Mouse (Mus musculus) adrenal gland, postnatal 36 days (tissue): Measurements from ENCODE around the gene Gcdh. TPM values are rescaled to one million over a fixed set of nuclear protein-coding genes. Genes with fewer than 3 reads are reported as not detected.

Experiments
- DNase-seq, 2 experiments: peaks; one replicate each; pipeline ENCODE4 v3.0.0; 2021; ENCODE audit warnings: mixed read lengths in 1 of 2
- total RNA-seq, 2 experiments: library from RNA; stranded (reverse); gene quantifications; 2 replicates each; pipeline ENCODE4 v1.2.3; 2021

Gene Gcdh
- total RNA-seq, 2 experiments from 2014 or later, result 41.9 to 53.8 TPM

DNA sequence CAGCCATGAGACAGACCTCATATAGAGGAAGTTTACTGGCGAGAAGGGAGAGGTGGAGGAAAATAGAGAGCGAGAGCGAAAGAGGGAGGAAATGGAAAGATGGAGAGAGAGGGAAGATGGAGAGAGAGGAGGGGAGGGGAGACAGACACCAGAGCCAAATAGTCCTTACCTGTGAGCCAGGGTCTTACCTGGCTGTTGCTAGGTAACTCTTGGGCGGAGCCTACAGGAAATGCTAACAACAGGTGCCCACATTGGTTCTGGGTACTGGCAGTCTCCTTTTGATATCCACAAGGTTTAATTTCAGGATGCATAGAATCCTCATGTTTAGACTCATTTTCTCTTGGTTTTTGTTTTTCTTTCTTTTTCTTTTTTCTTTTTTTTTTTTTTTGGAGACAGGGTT, 20.7 kb downstream of the Gcdh start:
- no peak for DNase-seq

DNA sequence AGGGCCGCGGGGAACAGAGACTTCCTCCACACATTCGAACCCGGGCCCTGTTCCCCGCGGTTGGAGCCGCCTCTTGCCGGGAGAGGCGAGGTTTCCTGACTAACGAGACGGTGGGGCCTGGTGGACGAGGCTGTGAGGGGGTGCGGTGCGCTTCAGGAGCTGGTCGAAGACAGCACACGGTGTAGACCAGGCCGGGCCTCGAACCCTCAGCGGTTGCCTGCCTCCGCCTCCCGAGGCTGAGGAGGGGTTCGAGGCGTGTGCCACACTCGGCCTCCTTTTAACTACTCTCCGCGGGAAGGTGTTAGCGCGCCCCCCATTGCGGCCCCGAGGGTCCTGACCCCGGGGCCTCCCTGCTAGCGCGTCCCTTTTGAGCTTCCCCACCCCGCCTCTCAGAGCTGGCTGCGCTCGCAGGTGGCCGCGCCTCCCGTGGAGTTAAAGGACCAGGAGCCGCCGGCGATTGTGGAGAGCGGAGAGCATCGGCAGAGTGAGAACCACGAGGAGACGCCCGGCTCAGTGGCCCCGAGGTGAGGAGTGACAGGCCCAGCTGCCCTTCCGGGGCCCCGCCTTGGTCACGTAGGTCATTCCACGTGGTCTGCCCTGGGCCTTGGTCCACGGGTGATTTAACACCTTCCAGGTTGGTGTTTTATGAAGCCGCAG, 21.3 kb downstream of the Gcdh start:
- peak; percentile 50 to 60 for DNase-seq

DNA sequence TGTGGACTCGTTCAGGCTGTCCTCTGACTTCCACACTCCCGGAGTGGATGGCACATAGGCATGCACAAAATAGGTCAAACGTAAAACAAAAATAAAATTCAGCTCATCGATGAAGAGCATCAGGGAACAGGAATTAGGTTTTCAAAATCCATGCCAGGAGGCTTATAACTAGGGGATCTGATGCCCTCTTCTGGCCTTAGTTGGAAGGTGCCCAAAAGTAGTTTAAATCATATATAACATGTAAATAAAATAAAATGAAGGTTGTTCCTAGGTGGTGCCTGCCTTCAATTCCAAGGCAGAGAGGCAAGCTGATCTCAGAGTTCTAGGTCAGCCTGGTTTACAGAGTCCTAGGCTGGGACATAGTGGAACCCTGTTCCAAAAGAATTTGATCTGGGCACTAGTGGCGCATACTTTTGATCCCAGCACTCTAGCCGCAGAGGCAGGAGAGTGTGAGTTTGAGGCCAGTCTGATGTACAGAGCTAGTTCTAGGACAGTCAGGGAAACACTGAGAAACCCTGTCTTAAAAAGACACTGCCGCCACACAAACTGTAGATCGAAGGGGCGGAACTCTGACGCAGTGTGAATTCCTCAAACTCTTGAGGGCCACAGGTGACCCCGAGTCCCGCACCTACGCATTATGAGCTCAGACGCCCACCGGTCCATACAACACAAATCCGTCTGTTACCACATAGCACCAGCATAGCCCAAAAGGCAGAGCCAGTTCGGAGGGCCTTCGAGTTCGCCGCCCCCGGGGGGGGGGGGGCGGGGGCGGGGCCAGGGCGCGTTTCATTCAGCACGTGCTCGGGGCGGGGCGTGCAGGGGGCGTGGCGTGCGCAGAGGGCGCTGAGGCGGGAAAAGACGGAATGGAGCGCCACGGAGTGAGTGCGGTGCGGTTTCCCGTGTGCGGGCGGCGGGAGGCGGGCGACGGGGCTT, 22.1 kb downstream of the Gcdh start, which contains the start of gene Syce2:
TSS of gene Syce2 (plus strand) at position 736 of the 933 bp plus-strand sequence.
- DNase-seq, result peak; percentile 89 to 94

DNA sequence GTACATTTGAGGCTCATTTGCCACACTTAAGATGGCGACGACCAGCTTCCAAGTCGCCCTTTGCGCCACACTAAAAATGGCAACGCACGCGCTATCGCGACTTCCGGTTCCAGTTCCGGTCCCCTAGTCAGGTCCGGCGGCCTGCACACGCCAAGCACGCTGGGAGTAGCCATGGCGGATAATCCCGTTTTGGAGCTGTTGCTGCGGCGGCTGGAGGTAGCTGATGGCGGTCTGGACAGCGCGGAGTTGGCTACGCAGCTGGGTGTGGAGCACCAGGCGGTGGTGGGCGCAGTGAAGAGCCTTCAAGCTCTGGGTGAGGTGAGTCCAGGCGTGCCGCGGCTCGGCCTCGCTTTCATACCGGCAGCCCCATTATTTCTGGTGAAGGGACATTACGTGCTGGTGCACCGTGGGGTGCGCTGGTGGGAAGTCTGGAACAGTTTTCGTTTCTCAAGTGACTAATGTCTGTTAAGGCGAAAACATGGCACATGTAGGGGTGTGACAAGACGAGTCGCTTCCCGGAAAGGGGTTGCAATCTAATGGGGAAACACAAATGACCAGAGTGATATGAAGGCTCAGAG, 36.8 kb downstream of the Gcdh start, which contains the start of gene Farsa:
TSS of gene Farsa (plus strand) at position 126 of the 578 bp plus-strand sequence.
- DNase-seq, result peak; percentile 93 to 94

DNA sequence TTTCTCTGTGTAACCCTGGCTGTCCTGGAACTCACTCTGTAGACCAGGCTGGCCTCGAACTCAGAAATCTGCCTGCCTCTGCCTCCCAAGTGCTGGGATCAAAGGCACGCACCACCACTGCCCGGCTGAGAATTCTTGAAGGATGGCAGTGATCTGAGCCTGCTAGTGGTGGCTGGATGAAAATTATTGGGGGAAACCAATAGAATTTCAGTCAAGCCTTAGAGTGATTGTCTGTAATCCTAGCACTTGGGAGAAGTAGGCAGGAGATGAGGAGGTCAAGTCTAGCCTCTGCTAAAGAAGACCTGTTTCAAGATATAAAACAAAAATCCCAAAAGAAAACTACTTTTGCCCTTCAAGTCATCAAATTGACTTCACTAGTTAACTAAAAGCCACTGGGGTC, 37.3 kb downstream of the Gcdh start:
- DNase-seq, result no peak

DNA sequence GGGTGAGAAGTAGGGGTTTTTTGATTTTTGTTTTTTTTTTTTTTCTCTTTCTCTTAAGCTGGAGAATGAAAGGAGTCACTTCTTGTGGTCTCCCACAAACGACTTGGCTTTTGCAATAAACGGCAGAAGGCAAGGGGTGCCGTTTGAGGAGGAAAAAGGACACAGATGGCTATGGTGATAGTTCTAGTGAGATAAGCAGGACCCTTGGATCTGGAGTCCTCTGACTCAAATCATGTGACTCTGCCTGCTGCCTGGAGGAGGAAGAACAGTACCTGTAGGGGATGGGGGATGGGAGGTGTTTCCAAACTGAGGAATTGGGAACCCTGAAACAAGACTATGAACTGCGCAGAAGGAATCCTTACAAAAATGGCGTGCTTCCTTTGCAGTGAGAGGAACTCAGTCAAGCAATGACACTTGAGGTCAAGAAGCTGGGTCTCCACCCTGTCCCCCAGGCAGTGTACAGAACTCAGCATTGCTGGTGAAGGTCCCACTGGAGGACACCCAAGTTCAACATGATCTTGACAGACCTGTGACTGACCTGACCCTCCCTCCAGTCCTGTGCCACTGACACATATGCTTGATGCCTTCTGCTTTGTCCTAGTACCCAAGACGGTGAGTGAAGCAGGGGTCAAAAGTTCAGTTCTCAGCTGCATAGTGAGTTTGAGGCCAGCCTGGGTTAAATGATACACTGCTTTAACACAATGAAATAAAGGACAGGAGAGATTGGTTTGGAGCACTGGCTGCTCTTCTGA, 45.9 kb downstream of the Gcdh start:
- no peak for DNase-seq

DNA sequence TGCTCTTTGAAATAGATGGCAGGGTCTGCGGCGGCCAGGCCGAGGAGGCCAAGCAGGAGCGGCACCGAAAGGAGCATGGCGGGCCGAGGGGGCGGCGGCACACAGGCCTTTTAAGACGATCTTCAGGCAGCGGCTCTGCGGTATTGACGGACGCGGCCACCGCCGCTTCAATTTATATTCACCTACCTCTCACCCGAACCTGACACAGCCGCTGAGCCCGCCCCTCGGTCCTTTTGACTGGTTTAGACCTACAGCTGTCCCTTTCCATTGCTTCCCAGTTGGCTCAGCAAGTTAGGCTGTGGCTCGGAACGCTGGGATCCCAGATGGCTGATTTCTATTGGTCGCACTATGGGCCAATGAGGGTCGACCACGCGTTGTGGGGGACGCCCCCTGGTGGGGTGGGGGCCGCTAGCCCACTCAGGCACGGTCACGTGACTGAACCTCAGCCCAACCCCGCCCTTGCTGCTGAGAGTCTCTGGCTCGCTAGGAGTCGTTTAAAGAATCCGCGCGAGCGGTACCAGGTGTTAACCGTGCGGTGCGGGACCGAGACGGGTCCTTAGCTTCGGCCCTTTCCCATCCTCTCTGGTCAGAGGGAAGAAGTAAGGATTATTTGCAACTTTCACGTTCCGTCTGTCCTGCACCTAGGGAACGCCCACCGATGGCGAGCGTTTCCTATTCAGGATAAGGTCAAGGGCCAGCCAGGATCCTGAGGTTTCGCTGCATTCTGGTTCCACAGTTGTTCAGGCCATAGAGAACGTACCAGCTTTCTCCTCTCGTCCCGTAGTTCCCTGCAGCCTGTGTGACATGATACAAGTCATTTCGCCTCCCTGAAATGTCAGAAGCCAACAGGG, 46.8 kb downstream of the Gcdh start, which contains the start of gene Calr:
TSS of gene Calr (minus strand) at position 213 of the 851 bp plus-strand sequence.
- peak; percentile 100 for DNase-seq

DNA sequence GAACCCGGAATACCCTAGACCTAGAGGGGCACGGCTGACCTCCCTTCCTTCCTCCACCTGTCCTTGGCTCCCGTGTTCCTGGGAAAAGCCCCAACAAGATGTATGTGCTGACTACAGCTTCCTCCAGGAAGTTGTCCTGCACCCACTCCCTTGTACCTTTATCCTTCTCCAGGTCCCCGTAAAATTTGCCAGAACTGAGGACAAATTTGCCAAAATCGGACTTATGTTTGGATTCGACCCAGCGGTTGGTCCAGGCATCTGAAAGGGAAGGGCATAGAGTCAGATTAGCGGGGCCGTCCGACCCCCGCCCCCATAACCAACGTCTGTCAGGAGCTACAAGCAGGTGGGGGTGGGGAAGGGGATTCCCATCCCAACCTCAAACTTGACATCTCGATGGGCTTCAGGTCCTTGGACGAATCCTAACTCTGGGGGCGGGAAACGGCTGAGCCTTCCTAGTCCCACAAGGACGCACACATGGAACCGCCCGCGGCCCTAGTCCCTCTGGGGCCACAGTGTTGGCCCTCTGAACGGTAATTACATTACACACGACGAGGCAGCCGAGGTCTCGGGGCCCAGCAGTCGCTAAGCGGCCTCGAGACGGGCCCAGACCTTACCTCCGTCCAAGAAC, 47.5 kb downstream of the Gcdh start:
- no peak for DNase-seq

DNA sequence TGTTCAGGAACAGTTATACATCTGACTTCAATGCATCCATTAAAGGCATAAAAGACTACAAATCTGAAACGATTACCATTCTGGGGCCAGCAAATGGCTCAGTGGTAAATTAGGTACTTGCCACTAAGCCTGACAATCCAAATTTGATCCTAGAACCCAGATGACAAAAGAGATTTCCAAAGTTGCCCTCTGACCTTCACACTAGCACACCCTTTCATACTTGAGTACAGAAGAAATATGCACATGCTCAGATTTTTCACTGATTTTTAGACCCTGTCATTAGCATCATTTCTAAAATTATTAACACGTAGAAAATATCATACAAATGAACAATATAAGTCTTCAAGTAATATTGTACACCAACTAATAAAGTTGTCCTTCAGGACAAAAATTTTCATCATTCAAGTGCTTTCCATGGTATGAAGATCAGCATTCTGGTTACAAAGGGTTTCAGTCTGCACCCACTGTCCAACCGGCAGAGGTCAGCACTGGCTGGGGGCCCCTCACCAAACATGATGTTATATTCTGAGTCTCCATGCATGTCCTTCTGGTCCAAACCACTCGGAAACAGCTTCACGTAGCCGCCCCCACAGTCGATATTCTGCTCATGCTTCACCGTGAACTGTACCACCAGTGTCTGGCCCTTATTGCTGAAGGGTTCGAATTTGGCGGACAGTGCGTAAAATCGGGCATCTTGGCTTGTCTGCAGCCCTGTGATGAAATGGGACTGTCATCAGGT, 48.2 kb downstream of the Gcdh start:
- DNase-seq, result peak; percentile 61 to 65

DNA sequence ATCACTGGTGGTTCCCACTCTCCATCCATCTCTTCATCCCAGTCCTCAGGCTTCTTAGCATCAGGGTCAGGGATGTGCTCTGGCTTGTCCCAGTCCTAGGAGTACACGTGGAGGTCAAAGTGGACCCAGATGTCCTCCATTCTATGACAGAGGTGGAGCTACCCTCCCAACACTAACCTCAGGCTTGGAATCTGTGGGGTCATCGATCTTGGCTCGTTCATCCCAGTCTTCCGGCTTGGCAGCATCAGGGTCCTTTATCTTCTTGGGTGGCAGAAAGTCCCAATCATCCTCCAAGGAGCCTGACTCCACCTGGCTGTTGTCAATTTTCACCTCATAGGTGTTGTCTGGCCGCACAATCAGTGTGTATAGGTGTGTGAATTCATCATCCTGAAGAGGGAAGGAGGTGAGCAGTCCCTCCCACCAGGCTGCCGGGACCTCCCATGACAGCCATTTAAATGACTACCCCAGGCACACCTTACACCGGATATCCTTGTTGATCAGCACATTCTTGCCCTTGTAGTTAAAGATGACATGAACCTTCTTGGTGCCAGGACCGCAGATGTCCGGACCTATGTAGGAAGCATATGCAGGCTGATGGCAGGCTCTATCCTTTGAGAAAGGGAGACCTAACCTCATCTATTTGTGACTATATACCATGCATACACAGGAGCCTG, 49.2 kb downstream of the Gcdh start:
- DNase-seq, result no peak

DNA sequence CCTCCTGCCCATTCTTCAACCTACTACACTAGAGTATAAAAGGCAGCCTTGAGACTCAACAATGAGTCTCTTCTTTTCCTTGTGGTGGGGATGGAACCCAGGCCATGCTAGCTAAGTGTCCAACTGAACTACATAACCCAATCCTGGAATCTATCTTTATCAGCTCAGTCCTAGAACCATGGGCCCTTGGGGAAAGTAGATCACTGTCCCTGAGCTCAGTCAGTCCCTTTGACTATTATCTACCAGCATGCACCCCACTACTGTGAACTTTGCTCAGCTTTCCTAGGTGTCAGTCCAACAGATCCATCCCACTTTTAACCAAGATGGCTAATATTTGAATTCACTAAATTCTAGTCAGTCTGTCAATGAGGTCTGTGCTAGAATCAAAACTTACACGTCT, 52.2 kb downstream of the Gcdh start:
- DNase-seq, result no peak

DNA sequence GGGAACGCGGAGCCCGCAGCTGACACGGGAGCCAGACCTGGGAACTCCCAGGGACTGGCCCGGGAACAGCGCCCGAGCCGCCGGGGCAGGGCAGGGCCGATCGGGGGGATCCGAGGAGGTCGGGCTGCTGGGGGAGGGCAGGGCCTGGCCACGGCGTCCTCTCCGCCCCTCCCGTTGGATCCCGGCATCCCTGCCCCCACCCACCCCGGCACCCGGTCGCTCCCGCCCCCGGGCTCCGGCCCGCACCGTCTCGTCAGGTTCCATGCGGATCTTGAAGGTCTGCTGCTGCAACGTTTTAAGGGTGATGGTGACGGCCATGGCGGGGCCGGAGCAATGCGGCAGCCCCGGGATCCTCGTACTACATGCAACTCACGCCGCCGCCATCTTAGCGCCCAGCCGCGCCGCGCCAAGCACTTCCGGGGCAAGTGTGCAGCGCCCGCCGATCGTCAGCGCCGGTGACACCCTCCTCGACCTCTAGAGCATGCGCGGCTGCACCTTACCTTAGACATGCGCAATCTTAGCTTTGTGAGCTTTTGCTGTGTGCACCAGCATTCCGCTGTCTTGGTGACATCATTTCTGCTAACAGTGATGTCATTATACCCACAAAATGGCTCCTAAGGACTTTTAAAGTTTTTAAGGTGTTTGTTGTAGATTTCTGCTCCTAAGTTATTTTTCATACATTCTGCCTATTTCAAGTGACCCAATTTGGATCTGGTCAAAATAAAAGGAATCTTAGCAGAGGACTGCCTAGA, 53.3 kb downstream of the Gcdh start, which contains the start of gene Rad23a:
TSS of gene Rad23a (minus strand) at position 418 of the 752 bp plus-strand sequence.
- DNase-seq, result peak; percentile 94 to 95

DNA sequence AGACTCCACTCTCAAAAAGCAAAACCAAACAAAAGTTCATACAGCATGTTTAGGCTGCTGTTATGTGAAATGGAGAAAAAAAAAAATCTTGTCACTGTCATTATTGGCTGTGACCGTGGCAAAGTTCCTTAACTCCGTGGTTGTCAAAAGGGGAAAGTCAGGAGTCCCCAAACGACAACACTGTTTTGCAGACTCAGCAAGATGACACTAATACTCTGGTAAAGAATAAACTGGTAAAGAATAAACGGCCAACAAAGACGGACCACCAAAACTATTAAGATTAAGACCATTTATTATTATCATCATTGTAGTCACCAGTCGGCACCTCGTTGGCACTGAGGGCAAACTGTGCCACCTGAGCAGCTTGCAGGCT, 53.9 kb downstream of the Gcdh start:
- no peak for DNase-seq

DNA sequence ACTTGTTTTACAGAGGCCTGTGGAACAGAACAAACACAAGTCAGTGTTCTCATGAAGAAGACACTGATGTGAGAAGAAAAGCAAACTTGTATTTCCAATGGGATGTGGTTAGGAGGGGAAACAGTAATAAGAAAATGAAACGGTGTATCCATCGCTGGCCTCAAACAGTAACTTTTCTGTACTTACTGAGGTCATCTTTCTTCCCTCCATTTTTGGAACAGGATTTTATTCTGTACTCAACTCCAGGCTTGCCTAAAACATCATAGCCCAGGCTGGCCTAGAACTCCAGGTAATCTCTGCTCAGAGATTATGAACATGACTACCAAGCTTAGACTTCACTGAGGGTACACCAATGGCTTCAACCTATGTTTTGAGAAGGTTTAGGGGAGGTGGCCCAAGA, 54.3 kb downstream of the Gcdh start:
- DNase-seq, result no peak

DNA sequence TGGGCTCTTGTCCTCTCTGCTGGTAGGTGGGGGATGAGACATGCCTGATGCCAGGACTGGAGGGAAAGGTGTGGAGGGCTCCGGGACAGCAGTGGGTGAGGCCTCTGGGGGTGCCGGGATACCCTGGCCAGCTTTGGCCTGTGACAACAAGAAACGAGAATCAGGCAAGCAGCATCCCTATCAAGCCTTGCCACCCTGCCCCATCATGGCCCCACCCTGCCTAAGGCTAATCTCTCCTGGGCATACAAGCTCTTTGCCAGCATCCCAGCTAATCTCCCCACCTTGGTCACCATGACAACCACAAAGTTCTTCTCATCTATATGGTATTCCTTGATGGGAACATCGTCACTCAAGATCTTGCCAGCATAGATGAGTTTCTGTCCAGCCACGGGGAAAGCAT, 55.2 kb downstream of the Gcdh start:
- no peak for DNase-seq

DNA sequence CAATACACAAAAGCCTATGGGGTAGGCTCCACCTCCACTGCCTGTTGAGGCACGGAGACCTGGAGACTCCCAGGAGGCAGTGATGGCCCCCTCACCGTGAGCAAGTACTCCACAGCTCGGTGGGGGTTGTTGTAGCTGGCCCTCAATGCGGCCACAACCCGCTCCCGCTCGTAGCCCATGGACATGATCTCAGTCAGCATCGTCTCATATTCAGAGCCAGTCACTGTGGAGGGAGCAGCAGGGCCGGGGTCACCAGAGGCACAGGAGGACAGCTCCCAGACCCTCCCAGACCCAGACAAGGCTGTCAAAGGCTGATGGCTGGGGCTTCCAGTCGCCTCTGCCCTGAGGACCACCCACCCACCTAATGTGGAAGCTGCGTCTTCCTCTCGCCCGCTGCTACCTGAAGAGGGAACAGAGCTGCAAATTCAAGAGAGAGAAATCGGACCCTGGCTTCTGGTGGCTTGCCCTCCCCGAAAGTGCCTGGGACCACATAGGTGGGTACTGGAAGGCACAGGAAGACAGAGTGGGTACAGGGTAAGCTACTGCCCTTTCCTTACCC, 55.7 kb downstream of the Gcdh start:
- DNase-seq, result no peak

DNA sequence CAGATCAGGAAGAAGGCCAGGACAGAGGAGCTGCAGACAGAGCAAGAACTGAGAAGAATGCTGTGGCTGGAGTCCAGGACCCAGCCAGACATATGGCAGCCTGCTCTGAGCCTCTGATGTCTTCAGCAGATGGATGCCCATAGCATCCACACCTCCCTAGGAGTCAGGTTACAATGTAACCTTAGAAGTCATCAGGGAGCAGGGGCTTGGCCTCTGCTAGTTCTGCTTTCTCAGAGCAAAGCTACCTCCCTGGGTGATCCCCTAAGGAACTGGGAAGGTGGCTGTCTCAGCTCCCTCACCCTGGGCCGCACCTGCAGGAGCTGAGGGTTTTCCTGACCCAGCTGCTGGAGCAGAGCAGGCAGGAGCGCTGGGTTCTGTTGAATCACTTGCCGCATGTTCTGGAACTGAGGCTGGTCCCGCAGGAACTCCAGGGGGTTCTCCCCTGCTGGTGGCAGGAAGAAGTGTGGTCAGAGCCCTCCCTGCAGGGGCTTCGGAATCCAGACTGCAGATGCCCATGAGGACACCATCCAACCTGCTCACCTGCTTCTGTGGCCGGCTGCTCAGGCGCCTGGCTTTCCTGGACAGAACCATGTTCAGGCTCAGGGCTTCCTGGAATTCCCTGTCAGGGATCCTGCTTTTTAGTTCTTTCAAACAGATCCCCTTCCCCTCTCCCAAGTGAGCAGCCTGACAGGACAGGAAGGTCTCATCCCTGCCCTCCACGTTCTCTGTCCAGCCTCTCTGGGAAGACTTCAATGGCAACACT, 56.4 kb downstream of the Gcdh start:
- DNase-seq, result no peak
